In the genomic region with DNA sequence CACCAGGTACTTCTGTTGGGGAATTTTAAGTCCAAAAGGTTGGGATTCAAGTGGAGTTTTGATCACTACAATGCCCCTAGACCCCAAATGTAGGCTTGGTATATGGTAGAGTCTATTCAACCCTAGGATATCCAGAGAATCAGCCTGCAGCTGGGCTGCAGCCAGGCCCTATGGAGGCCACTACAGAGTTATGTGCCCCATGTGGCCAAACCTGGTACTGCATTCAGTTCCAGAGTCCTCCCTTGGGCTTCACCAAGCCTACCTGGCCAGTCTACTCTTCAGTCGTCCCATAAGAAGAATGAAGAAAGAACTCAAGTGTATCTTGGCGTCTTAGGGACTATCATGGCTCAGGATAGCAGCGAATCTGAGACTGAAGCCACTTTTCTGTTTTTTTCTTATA, we compare ENCODE assay signal across 9 mouse cellular contexts. TPM values are rescaled to one million over a fixed set of nuclear protein-coding genes. Genes with fewer than 3 reads are reported as not detected.
DNase-seq lines count a peak whose midpoint lies in the region; ATAC-seq and TF ChIP-seq lines count a peak whose summit lies in the region.
"Had no signal": no experiment of that assay in that cellular context is flagged by ENCODE, and none has a peak within 500 bp of the region (broad histone marks: within the 10 kb centered on the region; RNA-seq: fewer than 3 reads in every experiment).

No protein-coding gene starts in this region.

- WGBS in heart, embryonic 12.5 days, result 33% methylated on average over 3 of the region's 3 CpGs
- WGBS in embryonic facial prominence, embryonic 14.5 days, result 45% methylated on average over 3 of the region's 3 CpGs
- 33% methylated on average over 3 of the region's 3 CpGs for WGBS in intestine, postnatal 0 days
- WGBS in olfactory bulb, adult 2 months, result 58% methylated on average over 3 of the region's 3 CpGs

- H3K27ac ChIP-seq in heart, embryonic 12.5 days (ENCODE audit: poor library complexity, severe bottlenecking), result no peak overlapping the region
- H3K27ac ChIP-seq in embryonic facial prominence, embryonic 14.5 days (replicated peaks; ENCODE audit: low read depth, low read length), result no peak overlapping the region
- H3K27ac ChIP-seq in intestine, postnatal 0 days (ENCODE audit: low read depth, low read length), result no peak overlapping the region
- H3K27ac ChIP-seq in olfactory bulb, adult 2 months (ENCODE audit: insufficient read depth, low read depth, low read length), result no peak overlapping the region
- no peak overlapping the region for H3K27ac ChIP-seq in testis, adult 2 months (ENCODE audit: control insufficient read depth, insufficient read depth, low read depth, low read length)
- H3K27ac ChIP-seq: macrophage had no signal

- no peak overlapping the region for H3K4me2 ChIP-seq in heart, embryonic 12.5 days
- H3K4me2 ChIP-seq in embryonic facial prominence, embryonic 14.5 days (ENCODE audit: low read depth, low read length), result no peak overlapping the region
- no peak overlapping the region for H3K4me2 ChIP-seq in intestine, postnatal 0 days (replicated peaks; ENCODE audit: low read depth)

- TF ChIP-seq POLR2A in olfactory bulb, adult 2 months (IDR thresholded peaks at IDR 0.05; ENCODE audit: insufficient read depth, low read depth, low read length), result no peak
- TF ChIP-seq POLR2A in testis, adult 2 months (IDR thresholded peaks at IDR 0.05; ENCODE audit: control insufficient read depth, low read depth, low read length), result no peak

- peak; percentile 83 for TF ChIP-seq CTCF in intestine, postnatal 0 days (IDR thresholded peaks at IDR 0.05; ENCODE audit: low read depth)
- peak; percentile 33; the same call in 1 of the 2 replicates for TF ChIP-seq CTCF in olfactory bulb, adult 2 months (IDR thresholded peaks at IDR 0.05; ENCODE audit: insufficient read depth, low read depth, low read length)
- peak; percentile 79; the same call in 1 of the 2 replicates for TF ChIP-seq CTCF in testis, adult 2 months (IDR thresholded peaks at IDR 0.05; ENCODE audit: control insufficient read depth, insufficient read depth, insufficient replicate concordance, low read depth, low read length)

- H3K9ac ChIP-seq in heart, embryonic 12.5 days, result no peak overlapping the region
- H3K9ac ChIP-seq in embryonic facial prominence, embryonic 14.5 days (ENCODE audit: low read depth, low read length), result no peak overlapping the region
- H3K9ac ChIP-seq in intestine, postnatal 0 days (ENCODE audit: low read depth, low read length), result no peak overlapping the region

- intact Hi-C loops in left cerebral cortex, postnatal 36 days (cut with DNase I), result loop anchor here (5.0 kb wide), 1 partner anchor 501 kb away; no protein-coding TSS in a partner anchor

- H3K9me3 ChIP-seq in heart, embryonic 12.5 days (replicated peaks), result peaks cover 3% of the 10 kb centered on the region; the same call in 1 of the 2 replicates
- H3K9me3 ChIP-seq in embryonic facial prominence, embryonic 14.5 days (ENCODE audit: control insufficient read depth, low read length), result 0 out of 2 replicates have a peak, but pooled peaks cover 6% of the 10 kb centered on the region
- no peaks in the 10 kb centered on the region for H3K9me3 ChIP-seq in intestine, postnatal 0 days (ENCODE audit: control insufficient read depth)

- H3K4me3 ChIP-seq in heart, embryonic 12.5 days, result no peak overlapping the region
- H3K4me3 ChIP-seq in embryonic facial prominence, embryonic 14.5 days (ENCODE audit: low read depth, low read length), result no peak overlapping the region
- no peak overlapping the region for H3K4me3 ChIP-seq in intestine, postnatal 0 days (ENCODE audit: low read depth, low read length)
- H3K4me3 ChIP-seq in olfactory bulb, adult 2 months (ENCODE audit: insufficient read depth, low read depth, low read length), result no peak overlapping the region
- H3K4me3 ChIP-seq in testis, adult 2 months (ENCODE audit: control insufficient read depth, low read depth, low read length), result no peak overlapping the region

- DNase-seq in heart, adult 8-10 months (ENCODE audit: low spot score), result peak; percentile 49
- peak; percentile 84 to 86 for DNase-seq in adrenal gland, postnatal 36 days
- peak; percentile 43 for DNase-seq in embryonic facial prominence, embryonic 14.5 days (ENCODE audit: low spot score)
- peak; percentile 52 to 59 for DNase-seq in left cerebral cortex, postnatal 36 days (ENCODE audit: low spot score in 2 of 2)

- no peaks in the 10 kb centered on the region for H3K36me3 ChIP-seq in heart, embryonic 12.5 days
- no peaks in the 10 kb centered on the region for H3K36me3 ChIP-seq in embryonic facial prominence, embryonic 14.5 days (ENCODE audit: control insufficient read depth, insufficient read depth, low read length)
- H3K36me3 ChIP-seq in intestine, postnatal 0 days (ENCODE audit: control insufficient read depth, insufficient read depth), result no peaks in the 10 kb centered on the region
- H3K36me3 ChIP-seq in testis, adult 2 months (ENCODE audit: control insufficient read depth, insufficient read depth, low read length), result no peaks in the 10 kb centered on the region

- H3K4me1 ChIP-seq in heart, embryonic 12.5 days (replicated peaks), result 0 out of 2 replicates have a peak, but pooled peaks cover 3% of the 10 kb centered on the region
- no peaks in the 10 kb centered on the region for H3K4me1 ChIP-seq in embryonic facial prominence, embryonic 14.5 days (ENCODE audit: control insufficient read depth, insufficient read depth, low read length)
- peaks cover 7% of the 10 kb centered on the region; the same call in 1 of the 2 replicates for H3K4me1 ChIP-seq in intestine, postnatal 0 days (replicated peaks; ENCODE audit: control insufficient read depth, insufficient read depth, low read length)
- no peaks in the 10 kb centered on the region for H3K4me1 ChIP-seq in olfactory bulb, adult 2 months (ENCODE audit: control insufficient read depth, insufficient read depth, low read length)
- H3K4me1 ChIP-seq in testis, adult 2 months (ENCODE audit: control insufficient read depth, insufficient read depth, low read length), result peaks cover 30% of the 10 kb centered on the region

- no peak for ATAC-seq in heart, embryonic 12.5 days (ENCODE audit: insufficient number of reproducible peaks, low FRiP score)
- no peak for ATAC-seq in embryonic facial prominence, embryonic 14.5 days (ENCODE audit: low read depth)
- 0 out of 2 replicates have a peak, but pooled peaks have one; percentile 25 for ATAC-seq in intestine, postnatal 0 days

- H3K27me3 ChIP-seq in heart, embryonic 12.5 days (replicated peaks), result 0 out of 2 replicates have a peak, but pooled peaks cover 6% of the 10 kb centered on the region
- no peaks in the 10 kb centered on the region for H3K27me3 ChIP-seq in embryonic facial prominence, embryonic 14.5 days (replicated peaks; ENCODE audit: control insufficient read depth, insufficient read depth, low read length)
- H3K27me3 ChIP-seq in intestine, postnatal 0 days (replicated peaks; ENCODE audit: control insufficient read depth, insufficient read depth, low read length), result no peaks in the 10 kb centered on the region
- no peaks in the 10 kb centered on the region for H3K27me3 ChIP-seq in testis, adult 2 months (ENCODE audit: control insufficient read depth, insufficient read depth, low read length)

RNA-seq across cellular contexts. Expression of a gene that starts 10.8 kb away (rescaled TPM):
- total RNA-seq in heart, adult 8-10 months (2022), result not detected
- polyA plus RNA-seq in heart, embryonic 12.5 days (2016; fragmentation: Nextera tagmentation; extraction: Ambion mirVana), result not detected in 2 replicates
- not detected for total RNA-seq in adrenal gland, postnatal 36 days (2021)
- not detected in 2 replicates for polyA plus RNA-seq in embryonic facial prominence, embryonic 14.5 days (2014; fragmentation: Nextera tagmentation; extraction: Ambion mirVana)
- not detected in 2 replicates for polyA plus RNA-seq in intestine, postnatal 0 days (2015; fragmentation: Nextera tagmentation; extraction: Ambion mirVana)
- not detected for total RNA-seq in left cerebral cortex, postnatal 36 days (2021)
- not detected in 2 replicates for polyA plus RNA-seq in olfactory bulb, adult 2 months (2012; ENCODE audit: insufficient read depth, insufficient read length, low replicate concordance, missing spikeins)
- 148 and 150 TPM in 2 replicates for polyA plus RNA-seq in testis, adult 2 months (2012; rRNA removed)
- polyA plus RNA-seq: macrophage had no signal

Comparison
In these comparisons a context has a peak if more than half of its experiments do, and no peak if none do; other contexts are left out.
1. CTCF ChIP-seq: peak in every context shown above with its lines; median percentile 83 in intestine, postnatal 0 days; 79 in testis, adult 2 months; 33 in olfactory bulb, adult 2 months.
2. RNA of a gene that starts 10.8 kb away (polyA plus RNA-seq): 148 to 150 TPM in testis, adult 2 months; not detected in heart, embryonic 12.5 days, not detected in embryonic facial prominence, embryonic 14.5 days, not detected in intestine, postnatal 0 days and not detected in olfactory bulb, adult 2 months; every median in the first group is over 100 times any median in the second.
3. Peak in every context shown above with its lines, with median percentiles within 50 percentile points of each other: DNase-seq.